Mouse (Mus musculus) liver, adult 2 months (tissue): ENCODE data around the gene Dnah2. TPM values are rescaled to one million over a fixed set of nuclear protein-coding genes. Genes with fewer than 3 reads are reported as not detected.
A peak's percentile ranks its signal among the peaks of the same experiment; 100 is the strongest.

ENCODE experiments used
- DNase-seq: peaks from one replicate; pipeline ENCODE4 v3.0.0-alpha.2; 2011; ENCODE audit warnings: low read depth, low spot score; ENCODE audit errors: extremely low read depth
- H3K27ac ChIP-seq: fragments of 200-500 bp; replicated peaks from 2 replicates; pipeline ENCODE4 v1.5.1; 2012; ENCODE audit warnings: low read depth, mild to moderate bottlenecking, control low read depth, inconsistent platforms, low read length; ENCODE audit not compliant: insufficient read depth
- H3K27me3 ChIP-seq: fragments of 200-500 bp; 2 replicates; pipeline ENCODE4 v1.6.1; 2012; ENCODE audit warnings: mild to moderate bottlenecking, moderate library complexity, low read length, inconsistent platforms; ENCODE audit not compliant: control insufficient read depth, insufficient read depth
- H3K36me3 ChIP-seq: fragments of 200-500 bp; 2 replicates; pipeline ENCODE4 v1.6.1; 2012; ENCODE audit warnings: low read length, inconsistent platforms; ENCODE audit not compliant: control insufficient read depth, insufficient read depth
- H3K4me1 ChIP-seq: fragments of 200-500 bp; 2 replicates; pipeline ENCODE4 v1.6.1; 2011; ENCODE audit warnings: low read length; ENCODE audit not compliant: control insufficient read depth, insufficient read depth
- H3K4me3 ChIP-seq: fragments of 200-500 bp; 2 replicates; pipeline ENCODE4 v1.5.1; 2011; ENCODE audit warnings: low read depth, mild to moderate bottlenecking, control low read depth, low read length, moderate library complexity; ENCODE audit not compliant: insufficient read depth
- H3K79me2 ChIP-seq: fragments of 200-500 bp; 2 replicates; pipeline ENCODE4 v1.6.1; 2012; ENCODE audit warnings: inconsistent platforms, mild to moderate bottlenecking, low read length, moderate library complexity; ENCODE audit not compliant: control insufficient read depth, insufficient read depth
- H3K9ac ChIP-seq: fragments of 200-500 bp; 2 replicates; pipeline ENCODE4 v1.6.1; 2012; ENCODE audit warnings: low read depth, mild to moderate bottlenecking, control low read depth, inconsistent platforms, low read length
- CTCF ChIP-seq: fragments of 200-500 bp; IDR thresholded peaks from 2 replicates; pipeline ENCODE4 v1.5.1; 2011; ENCODE audit warnings: low read depth, low read length, control low read depth
- POLR2A ChIP-seq: fragments of 200-500 bp; IDR thresholded peaks from 2 replicates; pipeline ENCODE4 v1.6.1; 2011; ENCODE audit warnings: low read length, control low read depth; ENCODE audit not compliant: insufficient read depth; ENCODE audit errors: extremely low read depth
- WGBS: fragments of 180-500 bp; shearing (Covaris S2); methylation state at CpG from one replicate; pipeline ENCODE4 v1.1.7; 2018; 5-methylcytosine and 5-hydroxymethylcytosine counted together
- polyA plus RNA-seq: library from polyadenylated mRNA; depleted of rRNA; stranded (reverse); fragments of >200 nt; gene quantifications from 2 replicates; pipeline ENCODE4 v1.2.3, GENCODE M21; 2012
- total RNA-seq: library from RNA; depleted of rRNA; stranded (reverse); fragments of >200 nt; gene quantifications from 2 replicates; pipeline ENCODE4 v1.2.3, GENCODE M21; 2014

The Dnah2 gene
- total and polyA plus RNA-seq, 2 experiments = 0.02 to 0.09 TPM

- Histone ChIP-seq H3K79me2 (peaks cover 2% of the 10 kb centered on the region; the same call in 1 of the 2 replicates), H3K27me3 (no peaks in the 10 kb centered on the region), H3K4me1 (no peaks in the 10 kb centered on the region), H3K4me3 (no peak overlapping the region), H3K27ac (no peak overlapping the region), H3K36me3 (peaks cover 30% of the 10 kb centered on the region), H3K9ac (no peak overlapping the region)
- WGBS = 93% methylated on average over 22 of the region's 22 CpGs
- TF ChIP-seq POLR2A (no peak), CTCF (no peak)
- DNase-seq = no peak
Measured at GRCm38 (mm10) chr11:69589207-69589834, 40.4 kb upstream of the Dnah2 start.

- DNase-seq = peak; percentile 10
- 81% methylated on average over 7 of the region's 7 CpGs for WGBS
- H3K27ac ChIP-seq = no peak overlapping the region
- H3K27me3 ChIP-seq = no peaks in the 10 kb centered on the region
- H3K4me1 ChIP-seq = peaks cover 2% of the 10 kb centered on the region; the same call in 1 of the 2 replicates
- H3K9ac ChIP-seq = no peak overlapping the region
- no peak for TF ChIP-seq POLR2A
- no peak for TF ChIP-seq CTCF
- peaks cover 28% of the 10 kb centered on the region for H3K36me3 ChIP-seq
- no peak overlapping the region for H3K4me3 ChIP-seq
- H3K79me2 ChIP-seq = peaks cover 11% of the 10 kb centered on the region
Measured at GRCm38 (mm10) chr11:69585718-69586325, 36.9 kb upstream of the Dnah2 start.

- peaks cover 11% of the 10 kb centered on the region for H3K79me2 ChIP-seq
- no peak overlapping the region for H3K27ac ChIP-seq
- H3K36me3 ChIP-seq = peaks cover 23% of the 10 kb centered on the region
- H3K27me3 ChIP-seq = no peaks in the 10 kb centered on the region
- no peak for DNase-seq
- WGBS = 97% methylated on average over 13 of the region's 13 CpGs
- no peak overlapping the region for H3K4me3 ChIP-seq
- peaks cover 2% of the 10 kb centered on the region; the same call in 1 of the 2 replicates for H3K4me1 ChIP-seq
- H3K9ac ChIP-seq = no peak overlapping the region
- TF ChIP-seq POLR2A (no peak), CTCF (no peak)
Measured at GRCm38 (mm10) chr11:69584937-69585336, 36.0 kb upstream of the Dnah2 start.

GRCm38 (mm10) chr11:69584008-69584407, 35.1 kb upstream of the Dnah2 start:
- Histone ChIP-seq H3K9ac (no peak overlapping the region), H3K27ac (no peak overlapping the region), H3K4me1 (peaks cover 2% of the 10 kb centered on the region; the same call in 1 of the 2 replicates), H3K4me3 (no peak overlapping the region), H3K27me3 (no peaks in the 10 kb centered on the region), H3K79me2 (peaks cover 11% of the 10 kb centered on the region), H3K36me3 (peaks cover 14% of the 10 kb centered on the region; the same call in 1 of the 2 replicates)
- TF ChIP-seq CTCF (no peak), POLR2A (no peak)
- WGBS = 82% methylated on average over 7 of the region's 7 CpGs
- DNase-seq = no peak

- Histone ChIP-seq H3K27ac (no peak overlapping the region), H3K4me1 (peaks cover 6% of the 10 kb centered on the region), H3K36me3 (peaks cover 4% of the 10 kb centered on the region; the same call in 1 of the 2 replicates), H3K27me3 (no peaks in the 10 kb centered on the region), H3K4me3 (no peak overlapping the region), H3K79me2 (peaks cover 18% of the 10 kb centered on the region), H3K9ac (no peak overlapping the region)
- WGBS = 48% methylated on average over 9 of the region's 9 CpGs
- DNase-seq = no peak
- TF ChIP-seq CTCF = no peak
- TF ChIP-seq POLR2A = no peak
Measured at GRCm38 (mm10) chr11:69582230-69582805, 33.4 kb upstream of the Dnah2 start.
